Mouse (Mus musculus): Measurements from ENCODE around the gene Rcsd1. TPM values are rescaled to one million over a fixed set of nuclear protein-coding genes. Genes with fewer than 3 reads are reported as not detected.

The Rcsd1 gene
- polyA plus RNA-seq (2014; fragmentation: Illumina TruSeq; extraction: RNeasy Lipid Tissue Mini Kit (QIAGEN cat#74804); ENCODE audit: low read depth, low replicate concordance) = 2.1 TPM

DNA sequence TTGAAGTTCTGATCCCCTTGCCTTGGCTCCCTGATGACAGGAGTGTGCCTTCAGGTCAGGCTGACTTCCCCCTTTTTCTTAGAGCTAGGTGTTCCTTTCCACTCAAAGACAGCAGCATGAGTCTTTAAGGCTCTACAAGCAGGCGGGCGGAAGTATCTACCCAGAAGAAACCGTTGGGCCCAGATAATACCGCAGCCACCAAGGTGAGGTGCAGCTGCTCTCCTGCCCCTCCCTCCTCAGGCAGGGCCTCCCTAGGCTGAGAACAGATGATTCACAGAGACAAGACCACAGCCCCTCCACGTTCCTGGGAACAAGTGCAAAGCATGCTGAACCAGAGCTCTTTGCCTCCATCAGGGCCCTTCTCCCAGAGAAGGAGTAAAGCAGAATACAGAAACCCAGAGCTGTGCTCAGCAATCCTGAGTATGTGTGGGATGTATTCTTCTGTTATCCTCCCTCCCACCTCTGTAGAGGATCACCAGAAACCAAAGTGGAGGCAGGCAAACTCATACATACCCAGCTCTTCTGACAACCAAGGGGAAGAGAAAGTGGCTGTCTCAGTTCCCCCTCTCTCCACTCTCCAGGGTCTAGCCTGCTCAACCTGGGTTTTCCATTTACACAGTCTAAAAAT is at the start of gene Rcsd1:
Rcsd1 (minus strand) TSS at position 129 of the 628 bp plus-strand sequence.

DNA sequence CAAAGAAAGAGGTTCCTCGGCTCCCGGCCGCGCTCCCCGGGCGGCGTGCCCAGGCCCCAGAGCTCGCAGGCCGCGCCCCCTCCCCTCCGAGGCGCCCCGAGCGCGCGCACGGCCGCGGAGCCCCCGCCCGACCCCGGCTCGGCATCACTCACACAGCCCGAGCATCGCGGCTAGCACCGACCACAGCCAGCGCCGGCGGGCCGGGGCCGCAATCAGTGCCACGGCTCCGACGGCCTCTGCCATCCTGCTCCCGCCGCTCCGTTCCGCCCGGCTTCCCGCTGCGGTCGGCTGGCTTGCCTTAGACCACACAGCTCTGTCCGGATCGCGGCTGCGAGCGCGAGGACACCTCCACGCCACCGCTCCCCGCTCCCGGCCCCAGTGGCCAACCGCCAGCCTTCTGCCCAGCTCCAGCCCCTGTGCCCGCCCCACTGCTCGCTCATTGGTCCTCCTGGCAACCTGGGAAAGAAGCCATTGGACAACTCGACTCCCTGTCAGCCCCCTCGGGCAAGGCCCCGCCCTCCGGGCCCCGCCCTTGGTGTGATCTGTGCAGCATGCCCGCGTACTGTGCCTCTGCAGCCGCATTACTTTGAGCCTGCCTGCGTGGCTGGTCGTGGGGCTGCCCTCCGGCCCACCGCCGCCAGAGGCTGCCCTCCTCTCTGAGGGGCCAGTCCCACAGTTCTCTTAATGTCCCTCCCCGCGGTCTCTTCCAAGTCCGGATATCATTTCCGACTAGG is 75.2 kb downstream of the Rcsd1 start, which contains the start of gene Mpzl1:
Mpzl1 (minus strand) TSS at position 388 of the 734 bp plus-strand sequence.

Other genes starting within 250 kb of the Rcsd1 start
- 48.2 TPM for gene Dcaf6, start 249.3 kb downstream of the Rcsd1 start, polyA plus RNA-seq (2014; fragmentation: Illumina TruSeq; extraction: RNeasy Lipid Tissue Mini Kit (QIAGEN cat#74804); ENCODE audit: low read depth, low replicate concordance)
- 1,118 TPM for gene Mpc2, start 249.1 kb downstream of the Rcsd1 start, polyA plus RNA-seq (2014; fragmentation: Illumina TruSeq; extraction: RNeasy Lipid Tissue Mini Kit (QIAGEN cat#74804); ENCODE audit: low read depth, low replicate concordance)
- not detected for gene Adcy10, start 224.6 kb downstream of the Rcsd1 start, polyA plus RNA-seq (2014; fragmentation: Illumina TruSeq; extraction: RNeasy Lipid Tissue Mini Kit (QIAGEN cat#74804); ENCODE audit: low read depth, low replicate concordance)
- gene Mpzl1, start 75.2 kb downstream of the Rcsd1 start, polyA plus RNA-seq (2014; fragmentation: Illumina TruSeq; extraction: RNeasy Lipid Tissue Mini Kit (QIAGEN cat#74804); ENCODE audit: low read depth, low replicate concordance) = 5.2 TPM
- 984 TPM for gene Creg1, start 54.0 kb upstream of the Rcsd1 start, polyA plus RNA-seq (2014; fragmentation: Illumina TruSeq; extraction: RNeasy Lipid Tissue Mini Kit (QIAGEN cat#74804); ENCODE audit: low read depth, low replicate concordance)
- gene Cd247, start 78.9 kb upstream of the Rcsd1 start, polyA plus RNA-seq (2014; fragmentation: Illumina TruSeq; extraction: RNeasy Lipid Tissue Mini Kit (QIAGEN cat#74804); ENCODE audit: low read depth, low replicate concordance) = not detected